In the genomic region with DNA sequence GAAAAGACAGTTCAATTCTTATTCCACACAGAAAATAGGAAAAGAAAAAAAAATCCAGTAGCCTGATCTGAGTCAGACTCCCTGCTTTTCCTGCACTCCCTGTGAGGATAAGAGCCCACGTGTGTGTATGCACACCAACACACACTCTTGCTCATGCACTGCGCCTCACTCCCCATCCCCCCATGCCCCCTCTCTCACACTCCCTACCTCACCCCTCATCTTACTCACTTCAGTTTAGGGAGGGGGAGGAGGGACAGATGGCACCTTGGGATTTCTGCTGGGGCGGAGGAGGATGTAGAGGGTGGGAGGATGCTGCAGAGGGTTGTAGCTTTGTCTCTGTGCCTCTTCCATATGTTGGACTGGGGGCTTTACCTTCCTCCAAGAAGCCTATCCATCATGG, we compare ENCODE assay signal across 24 mouse cellular contexts.
DNase-seq lines count a peak whose midpoint lies in the region; ATAC-seq lines count a peak whose summit lies in the region.
"Had no signal": no experiment of that assay in that cellular context is flagged by ENCODE, and none has a peak within 500 bp of the region (broad histone marks: within the 10 kb centered on the region; RNA-seq: fewer than 3 reads in every experiment).

No protein-coding gene starts in this region.

- no peak overlapping the region for H3K4me3 ChIP-seq in hindbrain, embryonic 10.5 days
- H3K4me3 ChIP-seq in hindbrain, embryonic 11.5 days (ENCODE audit: low read depth, low read length): no peak overlapping the region
- H3K4me3 ChIP-seq in midbrain, embryonic 11.5 days (ENCODE audit: low read depth, low read length): no peak overlapping the region
- H3K4me3 ChIP-seq: heart, adult 2 months; limb, embryonic 15.5 days had no signal

- DNase-seq in hindbrain, embryonic 10.5 days (ENCODE audit: low spot score): no peak
- DNase-seq in hindbrain, embryonic 11.5 days (ENCODE audit: low spot score): no peak
- DNase-seq in brain, adult 2 months (ENCODE audit: low read depth, low spot score): peak; percentile 86
- peak; percentile 40 to 42 for DNase-seq in layer of hippocampus, postnatal 36 days
- peak; percentile 45 for DNase-seq in right cerebral cortex, postnatal 14 days
- no peak for DNase-seq in kidney, postnatal 4 days
- no peak for DNase-seq in heart, postnatal 10 days
- no peak for DNase-seq in midbrain, embryonic 11.5 days (ENCODE audit: low spot score, missing footprints)
- DNase-seq: adrenal gland, postnatal 10 days; cerebellum, adult 11 months; cerebellum, postnatal 10 days; embryo, embryonic 11 days; gastrocnemius, postnatal 25 days; heart, adult 2 months; heart, postnatal 4 days; kidney, adult 18-20 months; liver, postnatal 0 days; lung, postnatal 10 days; midbrain, embryonic 14.5 days had no signal

- no peak for ATAC-seq in hindbrain, embryonic 11.5 days (ENCODE audit: low FRiP score)
- no peak for ATAC-seq in midbrain, embryonic 11.5 days (ENCODE audit: low FRiP score)
- ATAC-seq: hindbrain, postnatal 0 days; liver, postnatal 0 days; Patski had no signal

- peaks cover 60% of the 10 kb centered on the region for H3K4me1 ChIP-seq in hindbrain, embryonic 10.5 days (replicated peaks)
- peaks cover 8% of the 10 kb centered on the region for H3K4me1 ChIP-seq in hindbrain, embryonic 11.5 days (replicated peaks; ENCODE audit: control insufficient read depth, insufficient read depth, low read length)
- peaks cover 9% of the 10 kb centered on the region for H3K4me1 ChIP-seq in midbrain, embryonic 11.5 days (ENCODE audit: control insufficient read depth, insufficient read depth, low read length)

- H3K4me2 ChIP-seq in hindbrain, embryonic 11.5 days (replicated peaks; ENCODE audit: low read depth, low read length): no peak overlapping the region
- H3K4me2 ChIP-seq in midbrain, embryonic 11.5 days: no peak overlapping the region
- H3K4me2 ChIP-seq: limb, embryonic 15.5 days had no signal

- peak overlapping the region; percentile 51; the same call in 1 of the 2 replicates for H3K27ac ChIP-seq in hindbrain, embryonic 10.5 days
- no peak overlapping the region for H3K27ac ChIP-seq in hindbrain, embryonic 11.5 days (ENCODE audit: low read depth, low read length)
- H3K27ac ChIP-seq in midbrain, embryonic 11.5 days (ENCODE audit: low read depth, low read length): no peak overlapping the region
- H3K27ac ChIP-seq: heart, adult 2 months; hindbrain, postnatal 0 days; kidney, postnatal 0 days; limb, embryonic 15.5 days; stomach, postnatal 0 days had no signal

- H3K9ac ChIP-seq in hindbrain, embryonic 11.5 days (ENCODE audit: low read depth, low read length): no peak overlapping the region
- no peak overlapping the region for H3K9ac ChIP-seq in midbrain, embryonic 11.5 days (ENCODE audit: low read length)
- H3K9ac ChIP-seq: limb, embryonic 15.5 days; liver, postnatal 0 days had no signal

- H3K27me3 ChIP-seq in hindbrain, embryonic 10.5 days (ENCODE audit: insufficient read depth, poor library complexity, severe bottlenecking): peaks cover 4% of the 10 kb centered on the region
- no peaks in the 10 kb centered on the region for H3K27me3 ChIP-seq in hindbrain, embryonic 11.5 days (ENCODE audit: control insufficient read depth, insufficient read depth, low read length)
- H3K27me3 ChIP-seq in midbrain, embryonic 11.5 days (ENCODE audit: control insufficient read depth, insufficient read depth, low read length): no peaks in the 10 kb centered on the region
- H3K27me3 ChIP-seq: limb, embryonic 15.5 days; Patski had no signal

- H3K9me3 ChIP-seq in hindbrain, embryonic 10.5 days: peaks cover 18% of the 10 kb centered on the region
- H3K9me3 ChIP-seq in hindbrain, embryonic 11.5 days (ENCODE audit: control insufficient read depth, low read length): no peaks in the 10 kb centered on the region; the same call in 1 of the 2 replicates
- no peaks in the 10 kb centered on the region for H3K9me3 ChIP-seq in midbrain, embryonic 11.5 days (ENCODE audit: control insufficient read depth, low read length)
- H3K9me3 ChIP-seq: limb, embryonic 15.5 days had no signal

- 97% methylated on average over 3 of the region's 3 CpGs for WGBS in hindbrain, embryonic 10.5 days
- WGBS in hindbrain, embryonic 11.5 days: 92% methylated on average over 3 of the region's 3 CpGs
- WGBS in midbrain, embryonic 11.5 days: 97% methylated on average over 3 of the region's 3 CpGs

- intact Hi-C loops in heart, postnatal 10 days (cut with DNase I): no loop called here

- H3K36me3 ChIP-seq in hindbrain, embryonic 10.5 days: peaks cover 10% of the 10 kb centered on the region; the same call in 1 of the 2 replicates
- no peaks in the 10 kb centered on the region for H3K36me3 ChIP-seq in hindbrain, embryonic 11.5 days (ENCODE audit: control insufficient read depth, insufficient read depth, low read length)
- H3K36me3 ChIP-seq in midbrain, embryonic 11.5 days (ENCODE audit: control insufficient read depth, insufficient read depth, low read length): no peaks in the 10 kb centered on the region
- H3K36me3 ChIP-seq: limb, embryonic 15.5 days had no signal

Comparison
In these comparisons a context has a peak if more than half of its experiments do, and no peak if none do; other contexts are left out.
1. DNase-seq: peak in brain, adult 2 months (single experiment), layer of hippocampus, postnatal 36 days (2 of 2) and right cerebral cortex, postnatal 14 days (single experiment); none in hindbrain, embryonic 10.5 days (single experiment), hindbrain, embryonic 11.5 days (single experiment), kidney, postnatal 4 days (0 of 2), heart, postnatal 10 days (0 of 2) and midbrain, embryonic 11.5 days (single experiment).